Mouse (Mus musculus): ENCODE measurements around the gene Wnt2. TPM values are rescaled to one million over a fixed set of nuclear protein-coding genes. Genes with fewer than 3 reads are reported as not detected.

The Wnt2 gene
- polyA plus RNA-seq, 1 experiment: not detected

- Histone ChIP-seq H3K9me3 (no peaks in the 10 kb centered on the region), H3K36me3 (replicated peaks; ENCODE audit: low read length) (no peaks in the 10 kb centered on the region), H3K27me3 (replicated peaks) (peaks cover 1% of the 10 kb centered on the region), H3K4me3 (replicated peaks) (no peak overlapping the region), H3K4me1 (no peaks in the 10 kb centered on the region)
- TF ChIP-seq FLI1 (IDR thresholded peaks at IDR 0.05; ENCODE audit: low read length): no peak
Measured at GRCm38 (mm10) chr6:17979361-17979760, 51.0 kb downstream of the Wnt2 start.

- no peaks in the 10 kb centered on the region for H3K36me3 ChIP-seq (replicated peaks; ENCODE audit: low read length)
- no peaks in the 10 kb centered on the region for H3K9me3 ChIP-seq
- no peak overlapping the region for H3K4me3 ChIP-seq (replicated peaks)
- no peaks in the 10 kb centered on the region for H3K4me1 ChIP-seq
- TF ChIP-seq FLI1 (IDR thresholded peaks at IDR 0.05; ENCODE audit: low read length) (no peak), GATA1 (IDR thresholded peaks at IDR 0.05; ENCODE audit: borderline replicate concordance, low read length) (no peak)
- H3K27me3 ChIP-seq (replicated peaks): peaks cover 1% of the 10 kb centered on the region
Measured at GRCm38 (mm10) chr6:17978881-17979280, 51.5 kb downstream of the Wnt2 start.

- H3K36me3 ChIP-seq (replicated peaks; ENCODE audit: low read length): no peaks in the 10 kb centered on the region
- TF ChIP-seq FLI1 (IDR thresholded peaks at IDR 0.05; ENCODE audit: low read length): no peak
- no peak for TF ChIP-seq GATA1 (IDR thresholded peaks at IDR 0.05; ENCODE audit: borderline replicate concordance, low read length)
- H3K9me3 ChIP-seq: no peaks in the 10 kb centered on the region
- no peaks in the 10 kb centered on the region for H3K4me1 ChIP-seq
- peaks cover 1% of the 10 kb centered on the region for H3K27me3 ChIP-seq (replicated peaks)
- no peak overlapping the region for H3K4me3 ChIP-seq (replicated peaks)
Measured at GRCm38 (mm10) chr6:17978324-17978723, 52.1 kb downstream of the Wnt2 start.

DNA sequence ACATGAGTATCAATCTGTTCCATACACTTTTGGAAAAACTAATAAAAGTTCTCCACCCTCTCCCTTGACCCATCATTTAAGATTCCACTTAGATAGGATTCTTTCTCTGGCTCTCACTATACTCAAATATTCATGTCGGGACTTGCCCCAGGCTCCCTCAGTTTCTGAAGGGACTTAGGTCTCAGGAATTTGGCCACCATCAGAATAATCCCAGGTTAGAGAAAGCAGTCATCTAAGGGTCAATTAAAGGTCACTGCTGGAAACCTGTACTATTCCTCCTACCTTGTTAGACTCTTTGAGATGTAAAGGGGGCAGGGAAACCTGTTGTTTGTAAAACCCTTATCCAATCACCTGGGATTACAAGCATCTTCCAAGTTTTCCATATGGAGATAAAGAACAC is 53.2 kb downstream of the Wnt2 start:
- no peaks in the 10 kb centered on the region for H3K9me3 ChIP-seq
- no peak overlapping the region for H3K4me3 ChIP-seq (replicated peaks)
- no peaks in the 10 kb centered on the region for H3K36me3 ChIP-seq (replicated peaks; ENCODE audit: low read length)
- H3K27me3 ChIP-seq (replicated peaks): peaks cover 1% of the 10 kb centered on the region
- no peaks in the 10 kb centered on the region for H3K4me1 ChIP-seq
- TF ChIP-seq FLI1 (IDR thresholded peaks at IDR 0.05; ENCODE audit: low read length) (no peak), GATA1 (IDR thresholded peaks at IDR 0.05; ENCODE audit: borderline replicate concordance, low read length) (no peak)

DNA sequence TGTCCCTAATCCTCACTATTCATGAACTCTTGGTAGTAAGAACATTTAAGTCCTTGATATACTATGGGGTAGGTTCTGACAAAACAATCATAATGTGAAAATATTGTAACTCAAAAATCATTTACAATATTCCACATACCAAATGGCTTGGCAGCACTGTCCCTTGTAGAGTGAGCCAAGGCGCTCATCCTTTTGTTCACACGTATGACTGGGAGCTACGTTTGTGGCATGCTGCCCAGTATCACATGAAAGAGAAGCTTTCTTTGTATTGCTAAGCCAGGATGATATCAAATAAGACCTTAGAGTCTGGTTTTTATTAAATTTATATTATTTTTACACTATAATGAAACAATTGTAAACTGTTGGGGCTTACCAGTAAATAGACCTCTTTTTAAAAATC is 56.0 kb downstream of the Wnt2 start:
- H3K4me3 ChIP-seq (replicated peaks): no peak overlapping the region
- H3K9me3 ChIP-seq: no peaks in the 10 kb centered on the region
- H3K4me1 ChIP-seq: no peaks in the 10 kb centered on the region
- H3K27me3 ChIP-seq (replicated peaks): no peaks in the 10 kb centered on the region
- no peaks in the 10 kb centered on the region for H3K36me3 ChIP-seq (replicated peaks; ENCODE audit: low read length)
- no peak for TF ChIP-seq FLI1 (IDR thresholded peaks at IDR 0.05; ENCODE audit: low read length)
- TF ChIP-seq GATA1 (IDR thresholded peaks at IDR 0.05; ENCODE audit: borderline replicate concordance, low read length): no peak

DNA sequence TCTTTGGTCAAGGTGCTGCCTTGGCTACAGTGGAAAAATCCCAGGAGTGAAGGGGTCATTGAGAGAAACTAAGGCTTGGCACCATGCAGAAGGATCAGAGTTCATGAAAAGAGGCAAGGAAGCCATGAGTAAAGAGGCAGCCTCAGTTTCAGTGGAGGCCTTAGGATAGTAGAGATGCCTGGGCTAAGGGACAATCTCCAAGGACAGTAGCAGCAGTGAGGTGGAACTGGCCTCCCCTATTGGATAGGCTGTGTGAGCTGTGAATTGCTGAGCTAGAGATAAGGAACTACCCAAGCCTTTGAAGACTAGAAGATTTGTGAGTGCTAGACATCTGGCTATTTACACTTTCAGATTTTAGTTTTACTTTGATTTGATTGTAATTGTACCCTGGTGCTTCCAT is 59.0 kb downstream of the Wnt2 start:
- no peak overlapping the region for H3K4me3 ChIP-seq (replicated peaks)
- no peaks in the 10 kb centered on the region for H3K4me1 ChIP-seq
- TF ChIP-seq FLI1 (IDR thresholded peaks at IDR 0.05; ENCODE audit: low read length): no peak
- TF ChIP-seq GATA1 (IDR thresholded peaks at IDR 0.05; ENCODE audit: borderline replicate concordance, low read length): no peak
- no peaks in the 10 kb centered on the region for H3K27me3 ChIP-seq (replicated peaks)
- no peaks in the 10 kb centered on the region for H3K36me3 ChIP-seq (replicated peaks; ENCODE audit: low read length)
- H3K9me3 ChIP-seq: no peaks in the 10 kb centered on the region

- H3K4me3 ChIP-seq (replicated peaks): no peak overlapping the region
- no peaks in the 10 kb centered on the region for H3K36me3 ChIP-seq (replicated peaks; ENCODE audit: low read length)
- TF ChIP-seq FLI1 (IDR thresholded peaks at IDR 0.05; ENCODE audit: low read length) (no peak), GATA1 (IDR thresholded peaks at IDR 0.05; ENCODE audit: borderline replicate concordance, low read length) (no peak)
- no peaks in the 10 kb centered on the region for H3K4me1 ChIP-seq
- H3K9me3 ChIP-seq: no peaks in the 10 kb centered on the region
- H3K27me3 ChIP-seq (replicated peaks): no peaks in the 10 kb centered on the region
Measured at GRCm38 (mm10) chr6:17969815-17970214, 60.6 kb downstream of the Wnt2 start.

DNA sequence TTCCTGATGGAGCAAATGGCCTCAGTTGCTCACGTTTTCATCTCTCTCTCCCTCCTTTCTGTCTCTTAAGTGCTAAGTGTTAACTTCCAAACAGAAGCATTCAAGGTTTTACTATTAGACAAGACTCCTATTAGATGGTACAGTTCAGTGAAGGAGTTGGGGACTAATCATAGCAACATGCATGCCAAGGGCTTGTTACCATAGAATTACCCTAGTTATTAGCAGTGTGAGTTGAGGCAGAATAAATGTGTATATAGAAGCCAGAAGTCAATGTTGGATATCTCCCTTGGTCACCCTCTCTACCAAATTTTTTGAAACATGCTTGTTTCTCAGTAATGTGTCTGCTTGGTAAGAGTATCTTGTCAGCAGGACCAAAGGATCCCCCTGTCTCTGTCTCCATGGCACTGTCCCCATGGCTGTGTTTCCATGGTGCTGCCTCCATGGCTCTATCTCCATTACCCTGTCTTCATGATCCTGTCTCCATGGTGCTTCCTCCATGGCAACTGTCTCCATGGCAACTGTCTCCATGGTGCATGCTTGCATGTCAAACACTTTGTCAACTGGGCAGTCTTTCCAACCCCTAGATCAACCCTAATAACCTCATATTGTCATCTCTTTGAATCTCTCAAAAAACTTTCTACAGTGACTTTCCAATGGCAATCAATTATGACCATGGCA is 61.8 kb downstream of the Wnt2 start:
- TF ChIP-seq GATA1 (IDR thresholded peaks at IDR 0.05; ENCODE audit: borderline replicate concordance, low read length): no peak
- no peak for TF ChIP-seq FLI1 (IDR thresholded peaks at IDR 0.05; ENCODE audit: low read length)
- Histone ChIP-seq H3K4me3 (replicated peaks) (no peak overlapping the region), H3K4me1 (no peaks in the 10 kb centered on the region), H3K9me3 (no peaks in the 10 kb centered on the region), H3K36me3 (replicated peaks; ENCODE audit: low read length) (no peaks in the 10 kb centered on the region), H3K27me3 (replicated peaks) (no peaks in the 10 kb centered on the region)

DNA sequence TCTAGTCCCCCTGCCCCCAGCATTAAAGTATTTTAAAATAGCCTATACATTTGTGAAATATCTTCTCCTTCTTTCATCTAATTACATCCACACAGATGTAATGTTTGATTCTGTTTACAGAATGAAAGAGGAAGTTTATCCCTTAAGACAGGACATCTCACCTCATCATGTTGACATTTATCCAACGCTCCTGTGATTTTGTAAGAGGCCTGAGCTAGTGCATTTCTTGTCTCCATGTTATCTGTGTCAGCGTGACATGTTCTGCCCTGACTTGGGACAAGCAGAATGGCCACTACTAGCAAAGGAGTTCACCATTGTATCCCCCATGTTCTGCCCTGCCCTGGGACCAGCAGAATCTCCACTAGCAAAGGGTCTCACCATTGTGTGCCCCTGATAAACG is 66.9 kb downstream of the Wnt2 start:
- Histone ChIP-seq H3K4me3 (replicated peaks) (no peak overlapping the region), H3K4me1 (no peaks in the 10 kb centered on the region), H3K9me3 (no peaks in the 10 kb centered on the region), H3K36me3 (replicated peaks; ENCODE audit: low read length) (no peaks in the 10 kb centered on the region), H3K27me3 (replicated peaks) (no peaks in the 10 kb centered on the region)
- no peak for TF ChIP-seq FLI1 (IDR thresholded peaks at IDR 0.05; ENCODE audit: low read length)

DNA sequence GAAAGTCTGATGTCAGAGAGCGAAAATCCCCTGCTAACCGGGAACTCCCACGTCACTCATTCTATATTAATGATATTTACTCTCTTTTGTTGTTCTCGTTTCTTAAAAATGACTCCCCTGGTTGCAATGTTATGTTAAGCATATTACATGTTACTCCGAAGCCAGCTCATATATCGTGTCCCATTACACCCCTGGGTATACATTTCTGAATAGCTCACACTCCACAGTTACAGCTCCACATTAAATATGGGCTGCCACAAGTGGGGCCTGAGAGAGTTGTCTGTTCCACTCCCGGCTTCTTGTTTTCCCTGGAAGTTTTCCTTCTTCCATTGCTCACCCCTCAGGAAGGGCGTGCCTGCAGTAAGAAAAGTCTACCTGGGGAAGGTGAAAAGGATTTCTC is 78.6 kb downstream of the Wnt2 start:
- no peaks in the 10 kb centered on the region for H3K9me3 ChIP-seq
- no peaks in the 10 kb centered on the region for H3K36me3 ChIP-seq (replicated peaks; ENCODE audit: low read length)
- TF ChIP-seq FLI1 (IDR thresholded peaks at IDR 0.05; ENCODE audit: low read length) (no peak), GATA1 (IDR thresholded peaks at IDR 0.05; ENCODE audit: borderline replicate concordance, low read length) (no peak)
- H3K4me3 ChIP-seq (replicated peaks): no peak overlapping the region
- peaks cover 4% of the 10 kb centered on the region; the same call in 1 of the 2 replicates for H3K4me1 ChIP-seq
- no peaks in the 10 kb centered on the region for H3K27me3 ChIP-seq (replicated peaks)

DNA sequence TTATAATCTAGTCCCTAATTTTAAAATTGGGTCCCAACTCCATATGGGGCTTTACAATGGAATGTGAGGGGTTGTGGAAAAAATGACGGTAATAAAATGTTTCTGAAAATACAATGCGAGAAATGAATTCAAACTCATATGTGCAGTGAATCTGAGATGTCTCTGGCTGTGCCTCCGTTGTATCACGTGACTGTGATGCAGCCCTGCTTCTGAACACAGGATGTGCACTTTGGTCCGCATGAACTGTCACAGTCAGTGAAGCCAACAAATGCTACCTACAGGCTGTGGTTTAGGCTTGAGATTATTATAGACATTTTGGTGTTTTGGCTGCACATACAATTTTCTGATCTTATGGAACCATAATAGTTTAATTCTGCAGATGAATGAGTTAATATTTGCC is 81.3 kb downstream of the Wnt2 start:
- TF ChIP-seq FLI1 (IDR thresholded peaks at IDR 0.05; ENCODE audit: low read length) (no peak), GATA1 (IDR thresholded peaks at IDR 0.05; ENCODE audit: borderline replicate concordance, low read length) (no peak)
- no peaks in the 10 kb centered on the region for H3K9me3 ChIP-seq
- H3K4me1 ChIP-seq: peaks cover 10% of the 10 kb centered on the region
- H3K36me3 ChIP-seq (replicated peaks; ENCODE audit: low read length): no peaks in the 10 kb centered on the region
- no peaks in the 10 kb centered on the region for H3K27me3 ChIP-seq (replicated peaks)
- H3K4me3 ChIP-seq (replicated peaks): no peak overlapping the region

Measured in megakaryocyte, embryonic 14.5 days (primary cell).